Mouse (Mus musculus) neural tube, embryonic 10.5 days (tissue): ENCODE measurements at regions not wholly inside any gene's neighbourhood (a gene's known extent, or its start where the extent isn't known, plus 50 kb on each side); places are given as distances from the start of the nearest gene placed in this dataset.

Experiments
- DNase-seq: peaks from one replicate; pipeline ENCODE4 v3.0.0-alpha.2; 2017; ENCODE audit warnings: low spot score; ENCODE audit errors: extremely low spot score

DNA sequence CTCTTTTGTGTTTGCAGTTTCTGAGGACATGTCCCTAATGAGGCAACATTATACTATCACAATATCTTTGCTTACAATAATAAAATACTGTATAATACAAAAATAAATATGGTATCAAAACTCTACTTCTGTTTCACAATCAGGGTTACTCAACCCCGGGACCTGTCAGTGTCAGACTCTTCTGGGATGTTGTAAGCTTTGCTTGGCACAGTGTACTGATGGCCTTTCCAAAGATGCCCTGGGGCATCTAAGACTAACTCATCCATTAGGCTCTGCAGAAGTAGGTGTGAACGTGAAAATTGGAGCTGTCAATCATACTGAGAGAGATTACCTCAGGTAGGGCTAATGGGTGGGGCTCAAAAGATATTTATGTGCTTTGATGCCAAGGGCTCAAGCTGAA, 249.0 kb downstream of the Gm5447 start:
- DNase-seq: no peak

DNA sequence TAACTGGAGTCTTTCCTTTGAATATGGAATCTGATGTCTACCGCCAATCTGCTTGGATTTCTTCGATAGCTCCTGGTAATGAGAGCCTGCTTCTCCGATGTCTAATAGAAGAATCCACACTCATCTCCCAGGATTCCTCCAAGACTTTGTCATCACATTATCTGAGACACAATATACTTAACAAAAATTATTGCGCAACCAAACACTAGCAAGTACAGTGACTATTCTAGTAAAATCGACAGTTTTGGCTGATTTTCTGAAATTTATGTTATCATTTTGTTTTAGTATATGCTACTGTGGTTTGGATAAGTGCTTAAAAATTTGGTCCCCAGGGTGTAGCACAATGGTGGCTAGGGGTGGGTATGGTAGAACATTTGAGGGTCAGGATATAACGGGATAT, 266.5 kb downstream of the Gm5447 start:
- no peak for DNase-seq

DNA sequence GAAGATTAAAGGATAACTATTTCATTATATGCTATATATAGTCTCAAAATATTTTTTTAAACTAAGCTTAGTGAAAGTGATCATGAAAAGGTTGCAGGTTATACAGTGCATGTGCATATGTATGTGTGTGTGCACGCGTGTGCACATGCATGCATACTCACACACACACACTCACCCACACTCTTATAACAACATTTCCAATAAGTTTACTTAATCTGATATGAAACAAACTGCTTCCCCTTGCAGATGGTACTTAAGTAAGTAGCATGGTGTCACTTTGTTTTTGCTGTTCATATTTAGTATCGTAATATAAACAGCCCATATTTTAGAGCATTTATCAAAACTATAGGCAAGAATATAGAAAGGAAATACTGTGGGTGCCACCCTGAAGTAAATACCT, 275.0 kb downstream of the Gm5447 start:
- DNase-seq: no peak

DNA sequence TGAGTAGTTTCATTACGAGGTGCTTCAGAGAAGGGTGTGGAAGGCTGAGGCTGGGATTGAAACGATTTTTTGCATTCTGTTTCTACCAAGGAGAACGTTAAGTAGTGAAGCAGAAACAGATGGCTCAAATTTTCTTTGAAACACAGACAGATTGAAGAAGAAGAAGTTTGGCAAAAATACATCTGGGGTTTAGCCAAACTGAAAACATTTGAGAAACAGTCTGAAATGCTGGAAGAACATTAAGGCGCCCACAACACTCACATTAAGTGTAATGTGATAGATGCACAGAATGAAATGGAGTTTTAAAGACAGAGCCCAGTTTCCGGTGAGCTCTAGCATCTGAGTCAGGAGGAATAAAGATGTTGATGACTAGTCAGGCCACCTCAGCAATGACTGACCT, 275.5 kb downstream of the Gm5447 start:
- no peak for DNase-seq

DNA sequence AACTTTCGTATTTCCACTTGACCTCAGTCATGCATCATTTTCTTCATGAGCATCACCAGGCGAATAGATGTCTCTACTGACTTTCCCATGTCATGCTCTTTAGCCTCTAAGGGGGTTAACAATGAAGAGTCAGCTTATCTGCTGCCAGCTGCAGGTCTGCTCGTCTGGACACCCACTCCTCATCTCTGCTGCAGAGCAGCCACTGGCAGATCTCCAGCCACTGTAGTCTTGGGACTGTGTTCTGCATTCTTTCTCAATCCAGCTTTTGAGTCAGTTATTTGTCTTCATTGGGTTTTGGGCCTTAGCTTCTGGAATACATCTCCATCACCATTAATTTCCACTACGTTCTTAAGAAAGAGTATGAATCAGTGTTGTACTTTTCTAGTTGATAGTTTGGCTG, 280.0 kb downstream of the Gm5447 start:
- DNase-seq: no peak

DNA sequence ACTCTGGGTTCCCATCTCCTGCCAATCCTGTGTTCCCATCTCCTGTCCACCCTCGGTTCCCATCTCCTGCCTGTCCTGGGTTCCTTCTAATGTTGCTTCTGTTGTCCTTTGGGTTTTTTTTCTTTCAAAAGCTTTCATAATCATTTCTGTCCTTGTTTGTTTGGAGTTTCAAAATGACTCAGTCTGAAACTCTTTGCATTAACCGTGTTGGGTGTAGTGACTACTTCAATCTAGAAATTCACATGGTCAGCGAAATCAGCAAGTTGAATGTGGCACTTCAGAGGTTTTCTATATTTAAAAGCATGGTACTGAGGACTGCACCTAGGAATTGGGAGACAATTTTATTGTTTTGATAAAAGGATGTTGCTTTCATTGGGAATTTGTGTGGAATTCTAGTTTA, 280.7 kb downstream of the Gm5447 start:
- DNase-seq: no peak

DNA sequence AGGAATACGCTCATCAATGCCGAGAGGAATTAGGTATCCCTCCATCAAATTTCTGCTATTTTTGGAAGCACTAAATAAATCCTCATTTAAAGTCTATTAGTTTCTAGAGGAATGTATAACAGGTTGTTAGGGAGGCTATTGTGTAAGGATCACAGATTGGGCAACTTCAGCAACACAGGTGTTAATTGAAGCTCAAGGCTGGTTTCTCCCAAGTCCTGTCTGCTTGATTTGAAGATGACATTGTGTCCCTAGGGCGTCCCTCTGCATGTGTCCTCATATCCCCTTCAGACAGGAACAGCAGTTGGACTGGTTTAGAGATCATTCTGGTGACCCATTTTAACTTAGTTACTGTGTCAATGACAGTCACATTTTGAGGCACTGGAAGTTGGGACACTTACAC, 281.5 kb downstream of the Gm5447 start:
- DNase-seq: no peak

DNA sequence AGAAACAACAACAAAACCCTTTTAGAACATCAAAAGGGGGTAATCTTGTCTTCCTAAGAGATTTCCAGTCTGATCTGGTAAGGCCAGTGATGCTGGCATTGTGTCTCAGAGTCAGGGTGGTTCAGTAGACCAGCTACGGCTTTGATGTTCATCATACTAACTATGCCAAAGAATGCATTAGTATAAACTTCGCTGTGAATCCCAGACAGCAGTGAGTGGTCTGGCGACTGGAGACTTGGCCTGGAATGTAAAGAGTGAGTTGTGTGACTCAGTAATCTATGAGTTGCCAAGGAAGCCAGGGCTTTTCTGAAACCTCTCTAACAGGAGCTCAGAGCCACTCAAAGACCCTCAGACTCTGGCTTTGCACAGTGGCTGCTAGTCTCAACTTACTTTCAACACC, 288.1 kb upstream of the Foxq1 start:
- no peak for DNase-seq

DNA sequence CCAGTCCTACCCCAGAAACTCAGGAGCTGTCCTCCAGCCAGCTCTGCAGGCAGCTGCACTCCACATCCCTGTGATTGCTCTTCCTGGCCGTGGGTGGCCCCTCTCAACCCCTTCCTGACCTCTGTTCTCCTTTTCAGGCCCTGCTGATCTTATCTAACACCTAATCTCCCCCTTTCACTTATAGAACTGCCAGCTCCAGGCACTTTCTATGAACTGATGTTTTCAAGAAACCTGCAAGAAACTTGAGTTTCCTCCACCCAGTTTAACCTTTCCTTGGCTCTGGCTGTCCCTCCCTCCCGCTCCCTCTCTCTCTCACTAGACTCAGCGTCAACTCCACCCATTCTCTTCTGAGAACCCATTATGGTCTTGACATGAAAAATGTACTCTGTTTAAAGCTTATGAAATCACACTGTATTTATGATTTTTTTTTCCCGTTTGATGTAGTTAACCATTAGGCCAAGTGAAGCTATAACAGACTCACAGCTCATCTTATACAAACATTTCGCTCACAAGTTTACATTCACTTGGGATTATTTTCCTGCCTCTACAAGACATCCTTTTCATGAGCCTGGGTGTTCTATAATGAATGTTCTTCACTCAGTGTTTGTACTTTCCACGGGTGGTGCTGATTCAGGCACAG, 279.8 kb upstream of the Foxq1 start:
- DNase-seq: no peak

DNA sequence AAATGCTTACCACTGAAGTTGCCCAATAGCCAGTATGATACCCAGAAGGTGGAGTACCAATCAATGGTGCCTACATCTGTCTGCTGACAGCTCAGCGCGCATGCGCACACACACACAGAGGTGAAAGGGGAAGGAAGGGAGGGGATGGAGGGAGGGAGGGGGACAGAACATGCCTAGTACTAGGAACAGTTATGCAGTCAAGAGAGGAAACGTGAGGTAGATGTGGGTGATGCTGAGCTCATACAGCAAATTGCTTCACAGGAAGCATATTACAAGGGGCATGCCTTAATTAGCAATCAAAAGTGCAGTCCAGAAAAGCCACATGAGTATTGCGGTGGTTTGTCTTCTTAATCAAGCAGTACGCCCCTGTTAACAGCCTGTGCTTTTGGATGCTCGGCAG, 265.3 kb upstream of the Foxq1 start:
- DNase-seq: no peak

DNA sequence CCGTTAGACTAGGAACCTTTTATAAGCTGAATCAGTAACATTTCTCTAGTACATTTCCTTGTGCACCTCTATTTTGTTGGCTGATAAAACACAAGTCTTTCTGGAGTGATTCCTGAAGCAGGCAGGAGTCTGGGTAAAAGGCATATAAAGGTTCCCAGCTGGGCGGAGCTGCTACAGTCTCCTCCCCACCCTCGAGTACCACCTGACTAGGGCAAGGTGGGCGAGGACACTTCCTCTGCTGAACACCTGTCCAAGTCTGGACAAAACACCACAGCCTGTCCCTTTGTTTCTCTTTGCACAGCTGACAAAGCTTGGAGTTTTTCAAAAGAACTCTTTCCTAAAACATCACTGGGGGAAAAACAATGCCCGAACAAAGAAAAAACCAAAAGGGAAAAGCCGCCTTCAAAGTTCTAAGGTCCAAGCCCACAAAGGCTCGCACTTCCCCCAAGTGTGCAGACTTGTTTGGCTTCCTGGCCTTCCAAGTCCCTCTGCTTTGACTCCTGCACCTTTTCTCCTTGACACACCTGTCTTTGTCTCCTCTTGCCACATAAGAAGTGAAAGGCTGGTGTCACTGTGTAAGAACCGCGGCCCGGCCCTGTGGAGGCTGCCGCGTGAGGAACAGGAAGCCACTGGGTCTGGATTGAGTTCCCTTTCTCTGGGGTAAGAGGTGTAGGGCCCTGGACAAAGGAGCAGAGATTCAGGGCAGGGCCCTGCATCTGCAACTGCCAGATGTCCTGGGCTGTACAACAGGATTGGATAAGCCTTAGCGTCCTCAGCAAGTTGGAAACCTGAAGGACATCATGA, 263.1 kb upstream of the Foxq1 start:
- no peak for DNase-seq

DNA sequence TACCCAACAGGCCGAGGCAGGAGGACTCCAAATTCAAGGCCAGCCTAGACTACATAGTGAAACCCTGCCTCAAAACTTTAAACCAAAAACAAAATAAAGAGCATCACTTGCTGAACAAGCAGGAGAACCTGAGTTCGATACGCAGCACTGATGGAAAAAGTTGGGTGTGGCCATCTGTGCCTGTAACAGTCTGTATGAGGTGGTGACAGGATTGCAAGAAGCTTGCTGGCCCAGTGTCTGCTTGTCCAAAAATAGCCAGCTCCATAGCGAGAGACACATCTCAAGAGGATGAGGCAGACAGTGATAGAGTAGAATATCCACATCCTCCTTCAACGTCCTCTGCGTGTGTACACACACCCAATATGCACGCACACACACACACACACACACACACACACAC, 261.9 kb upstream of the Foxq1 start:
- no peak for DNase-seq

DNA sequence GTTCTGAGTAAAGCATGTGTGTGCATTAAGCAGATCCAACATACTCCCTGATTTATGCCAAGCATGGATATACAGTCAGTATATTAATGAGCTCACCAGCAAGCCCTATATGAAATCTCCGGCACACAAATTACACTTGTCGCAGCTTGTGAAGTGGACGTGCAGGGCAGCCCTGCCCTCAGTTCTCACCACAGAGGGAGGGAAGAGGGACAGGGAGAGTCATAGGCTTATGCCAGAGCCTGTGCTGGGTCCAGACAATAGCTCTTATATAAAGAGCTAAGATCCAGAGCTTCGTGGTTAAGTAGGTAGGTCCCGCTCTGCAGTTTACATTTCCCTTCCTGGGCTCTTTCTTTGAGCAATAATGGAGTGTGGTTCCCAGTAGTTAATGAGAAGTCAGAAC, 252.7 kb upstream of the Foxq1 start:
- no peak for DNase-seq

DNA sequence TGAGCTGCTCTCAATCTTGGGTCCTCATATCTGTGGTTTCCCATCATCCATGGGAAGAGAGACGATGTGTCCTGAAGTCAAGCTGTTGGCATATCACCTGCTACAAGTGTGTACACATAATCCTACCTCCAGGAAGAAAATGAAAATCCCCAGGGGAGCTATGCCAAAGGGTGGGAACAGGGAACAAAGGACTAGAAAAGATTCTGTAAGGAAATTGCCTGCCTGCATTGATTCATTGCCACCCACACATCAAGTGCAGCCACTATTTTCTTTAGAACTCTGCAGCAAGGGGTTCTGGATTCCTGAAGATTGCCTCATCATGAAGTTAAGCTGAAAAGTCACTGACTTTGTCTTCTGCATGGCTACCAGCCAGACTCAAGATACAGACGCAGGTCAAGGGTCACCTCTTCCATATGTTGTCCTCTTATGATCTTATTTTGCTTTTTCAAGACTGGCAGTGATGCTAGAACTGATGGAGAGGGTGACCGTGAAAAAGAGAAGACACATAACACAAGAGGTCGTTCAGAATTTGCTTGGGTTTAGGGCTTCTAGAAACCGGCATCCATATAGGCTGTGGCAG, 251.6 kb upstream of the Foxq1 start:
- no peak for DNase-seq

DNA sequence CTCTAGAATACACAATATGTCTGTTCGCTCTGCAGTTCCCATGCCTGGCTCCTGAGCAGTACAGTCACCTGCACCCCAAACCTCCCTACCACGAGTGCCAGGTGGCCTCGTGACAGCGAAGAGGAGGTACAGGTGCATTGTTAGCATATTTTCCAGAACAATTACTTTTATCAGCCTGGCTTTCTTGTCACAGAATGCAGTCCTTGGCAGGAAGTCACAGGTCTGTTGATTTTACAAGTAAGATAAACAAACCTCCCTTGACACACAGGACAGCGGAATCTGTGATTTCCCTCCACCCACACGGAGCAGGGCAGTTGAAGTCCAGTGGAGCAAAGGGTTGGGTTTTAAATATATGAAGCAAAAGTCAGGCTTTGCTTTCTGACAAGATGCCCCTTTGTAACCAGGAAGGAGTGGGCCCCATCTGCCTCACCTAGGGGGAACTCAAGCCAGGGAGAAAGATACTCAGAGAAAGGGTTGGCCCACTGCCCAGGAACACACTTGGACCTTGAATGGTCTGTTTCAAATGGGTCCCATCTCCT, 246.8 kb upstream of the Foxq1 start:
- no peak for DNase-seq

DNA sequence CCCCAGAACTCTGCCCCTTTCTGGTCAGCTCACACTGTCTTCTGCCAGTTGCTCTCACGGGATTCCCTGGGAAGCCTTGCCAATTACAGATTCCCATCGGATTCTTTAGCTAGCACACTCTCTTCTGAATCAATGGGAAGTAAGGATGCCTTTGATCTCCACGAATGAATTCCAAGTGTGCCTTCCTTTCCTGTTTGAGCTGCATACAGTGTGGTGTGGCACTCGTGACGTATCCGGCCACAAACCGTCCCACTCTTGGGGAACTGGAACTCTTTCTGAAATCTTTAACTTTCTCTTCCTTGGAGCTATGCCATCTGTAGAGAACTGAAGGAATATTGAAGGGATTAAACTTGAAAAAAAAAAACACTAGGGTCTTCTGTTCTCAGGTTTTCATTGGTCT, 243.2 kb upstream of the Foxq1 start:
- no peak for DNase-seq

DNA sequence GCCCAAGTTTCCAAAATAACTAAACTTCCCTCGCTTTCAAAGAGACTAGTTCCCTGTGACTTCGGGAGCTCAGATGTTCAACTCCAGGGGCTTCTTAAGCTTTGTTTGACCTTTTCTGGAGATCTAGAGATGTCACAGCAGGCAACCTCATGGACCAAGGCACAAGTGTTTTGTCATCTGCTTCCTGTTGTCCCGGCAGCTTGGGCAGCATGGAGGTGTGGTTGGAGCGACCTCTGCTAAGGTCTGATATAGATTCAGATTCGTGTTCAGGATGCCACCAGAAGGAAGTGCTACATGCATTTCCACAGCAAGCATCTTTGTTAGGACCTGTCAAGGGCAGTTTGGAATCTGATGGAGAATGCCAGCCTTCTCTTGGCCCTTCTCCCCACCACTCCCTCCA, 242.1 kb upstream of the Foxq1 start:
- no peak for DNase-seq

DNA sequence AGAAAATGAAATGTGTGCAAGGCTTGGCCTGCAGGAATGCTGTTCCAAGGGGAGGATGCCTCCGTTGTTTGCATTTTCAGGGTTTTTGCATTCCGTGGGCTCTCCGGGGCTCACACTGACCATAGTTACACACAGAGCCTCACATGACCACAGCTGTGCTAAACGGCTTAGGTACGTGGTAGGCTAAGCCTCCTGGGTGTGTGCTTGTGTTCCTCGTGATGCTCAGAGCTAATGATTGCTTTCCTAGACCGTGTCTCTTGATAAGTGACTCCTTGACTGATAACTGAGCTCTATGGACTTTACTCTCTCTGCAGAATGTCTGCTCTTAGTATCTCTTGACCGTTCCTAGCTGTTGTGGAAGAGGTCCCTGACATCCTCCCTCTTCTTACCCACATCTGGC, 238.9 kb upstream of the Foxq1 start:
- no peak for DNase-seq

DNA sequence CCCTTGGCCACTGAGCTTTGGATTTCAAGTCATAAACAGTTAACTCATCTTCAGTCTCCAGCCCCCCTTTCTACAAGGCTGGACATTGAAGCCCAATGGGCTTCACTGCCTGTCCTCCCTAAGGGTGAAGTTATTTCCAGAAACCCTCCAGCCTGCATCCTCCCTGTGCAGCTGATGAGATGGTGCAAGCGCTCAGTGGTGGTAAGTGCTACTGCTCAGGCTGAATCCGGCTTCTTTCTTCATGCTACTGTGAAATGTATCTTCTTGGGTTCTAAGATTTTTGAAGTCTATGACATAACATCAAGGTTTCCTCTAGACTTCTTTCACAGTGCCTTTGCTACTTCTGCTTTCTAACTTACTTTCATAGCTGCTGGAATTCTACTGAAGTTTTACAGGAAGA, 237.9 kb upstream of the Foxq1 start:
- no peak for DNase-seq

DNA sequence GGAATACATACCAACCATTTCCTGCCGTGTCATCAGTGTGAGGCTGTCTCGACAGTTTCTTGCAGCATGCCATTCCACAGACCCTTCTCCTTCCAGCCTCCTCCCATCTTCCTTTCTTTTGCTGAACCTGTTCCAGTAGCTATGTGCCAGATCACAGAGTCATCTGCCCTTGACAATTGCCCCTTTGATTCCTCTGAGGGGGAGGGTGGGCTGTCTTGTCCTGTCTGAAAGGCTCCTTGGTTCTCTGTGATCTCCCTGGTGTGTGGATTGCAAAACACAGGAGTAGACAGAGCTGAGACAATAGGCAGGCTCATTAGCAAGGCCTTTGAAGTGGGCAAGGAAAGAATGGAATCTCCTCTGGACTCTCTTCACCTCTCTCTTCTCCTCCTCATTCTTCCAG, 234.5 kb upstream of the Foxq1 start:
- no peak for DNase-seq

DNA sequence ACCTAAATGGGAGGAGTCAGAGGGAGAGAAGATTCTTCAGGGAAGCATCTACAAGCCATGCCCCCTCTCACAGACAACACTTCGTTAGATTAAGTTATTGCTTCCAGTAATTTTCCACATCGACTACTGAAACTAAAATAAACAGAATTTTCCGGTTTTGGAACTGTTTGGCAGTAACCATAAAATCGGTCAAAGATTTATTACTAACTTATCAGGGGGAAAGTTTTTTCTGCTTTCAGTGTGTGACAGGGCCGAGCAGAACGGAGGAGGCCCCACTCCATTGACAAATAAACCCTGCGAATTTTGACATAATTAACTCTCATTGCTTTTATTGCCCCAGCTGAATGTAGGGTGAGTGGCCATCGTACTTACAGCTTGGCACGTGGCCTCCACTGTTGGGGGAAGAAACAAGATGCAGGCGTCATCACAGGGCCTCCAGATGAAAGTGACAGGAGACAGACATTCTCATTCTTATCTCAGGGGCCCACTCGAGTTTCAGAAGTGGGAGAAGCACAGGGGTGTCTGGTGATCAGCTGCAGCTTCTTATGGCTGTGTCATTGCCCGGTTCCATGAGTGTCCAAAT, 229.6 kb upstream of the Foxq1 start:
- no peak for DNase-seq

DNA sequence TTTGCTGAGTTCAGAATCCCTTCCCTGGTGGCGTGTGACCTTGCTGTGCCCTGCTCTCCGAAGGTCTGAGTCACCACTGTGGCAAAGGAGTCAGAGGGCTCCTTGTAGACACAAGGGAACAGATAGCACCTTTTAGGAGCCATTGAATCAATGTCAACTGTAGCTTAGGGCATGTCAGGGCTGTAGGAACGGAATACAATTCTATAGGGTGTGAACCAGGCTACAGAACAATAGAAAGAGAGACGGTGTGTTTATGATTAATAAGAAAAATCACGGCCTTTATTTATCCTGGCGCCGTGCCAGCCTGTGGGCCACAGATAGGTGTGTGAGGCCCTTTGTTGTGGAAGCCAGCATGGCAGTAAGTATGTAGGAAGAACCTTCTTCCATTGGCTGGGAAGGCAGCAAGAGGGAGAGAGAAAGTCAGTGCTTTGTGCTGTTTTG, 228.4 kb upstream of the Foxq1 start:
- no peak for DNase-seq
